Mouse (Mus musculus) forebrain, embryonic 12.5 days (tissue): ENCODE measurements around the gene Coasy. TPM values are rescaled to one million over a fixed set of nuclear protein-coding genes. Genes with fewer than 3 reads are reported as not detected.
"Not testable (repeated sequence)": the region's sequence is repeated elsewhere in the genome, so short reads cannot be mapped to it uniquely, and the experiment has no call there.

Experiments used
- ATAC-seq: fragments of 200-750 bp; cut with Nextera tagmentation; 2 replicates; pipeline ENCODE4 v1.8.0; 2017; ENCODE audit warnings: moderate TSS enrichment; ENCODE audit not compliant: low FRiP score
- H3K27ac ChIP-seq: fragments of 300-500 bp; sonication (generic); 2 replicates; pipeline ENCODE4 v1.5.1; 2016; ENCODE audit warnings: mild to moderate bottlenecking
- H3K27me3 ChIP-seq: fragments of 300-500 bp; sonication (generic); 2 replicates; pipeline ENCODE4 v1.6.1; 2016; ENCODE audit warnings: mild to moderate bottlenecking
- H3K36me3 ChIP-seq: fragments of 300-500 bp; sonication (generic); replicated peaks from 2 replicates; pipeline ENCODE4 v1.6.1; 2016; ENCODE audit warnings: mild to moderate bottlenecking
- H3K4me1 ChIP-seq: fragments of 300-500 bp; sonication (generic); 2 replicates; pipeline ENCODE4 v1.6.1; 2016
- H3K4me2 ChIP-seq: fragments of 300-500 bp; sonication (generic); 2 replicates; pipeline ENCODE4 v1.6.1; 2016; ENCODE audit warnings: mild to moderate bottlenecking, moderate library complexity
- H3K4me3 ChIP-seq: fragments of 300-500 bp; sonication (generic); replicated peaks from 2 replicates; pipeline ENCODE4 v1.5.1; 2016; ENCODE audit warnings: mild to moderate bottlenecking
- H3K9ac ChIP-seq: fragments of 300-500 bp; sonication (generic); 2 replicates; pipeline ENCODE4 v1.6.1; 2016; ENCODE audit warnings: mild to moderate bottlenecking
- H3K9me3 ChIP-seq: fragments of 300-500 bp; sonication (generic); 2 replicates; pipeline ENCODE4 v1.6.1; 2016
- WGBS: fragments of 180-500 bp; shearing (Covaris S2); methylation state at CpG from one replicate; pipeline ENCODE4 v1.1.7; 2016; 5-methylcytosine and 5-hydroxymethylcytosine counted together
- polyA plus RNA-seq: library from polyadenylated mRNA; unstranded; fragments of >200 nt; fragmentation: Nextera tagmentation; extraction: Ambion mirVana; gene quantifications from 2 replicates; pipeline ENCODE4 v1.2.1, GENCODE M21; 2016

Coasy gene
- polyA plus RNA-seq, 1 experiment from 2014 or later, result 50.9 TPM

GRCm38 (mm10) chr11:101109351-101109750, 27.0 kb downstream of the Coasy start:
- Histone ChIP-seq H3K9ac (no peak overlapping the region), H3K4me3 (no peak overlapping the region), H3K9me3 (no peaks in the 10 kb centered on the region), H3K27me3 (no peaks in the 10 kb centered on the region), H3K36me3 (0 out of 2 replicates have a peak, but pooled peaks cover 12% of the 10 kb centered on the region), H3K4me1 (peaks cover 4% of the 10 kb centered on the region; the same call in 1 of the 2 replicates), H3K27ac (no peak overlapping the region), H3K4me2 (no peak overlapping the region)
- 74% methylated on average over 4 of the region's 4 CpGs for WGBS
- no peak for ATAC-seq

- H3K36me3 ChIP-seq, result 0 out of 2 replicates have a peak, but pooled peaks cover 8% of the 10 kb centered on the region
- H3K27ac ChIP-seq, result no peak overlapping the region
- 71% methylated on average over 5 of the region's 5 CpGs for WGBS
- H3K27me3 ChIP-seq, result no peaks in the 10 kb centered on the region
- H3K4me1 ChIP-seq, result peaks cover 15% of the 10 kb centered on the region
- H3K4me3 ChIP-seq, result no peak overlapping the region
- H3K9ac ChIP-seq, result no peak overlapping the region
- ATAC-seq, result no peak
- H3K4me2 ChIP-seq, result no peak overlapping the region
- H3K9me3 ChIP-seq, result no peaks in the 10 kb centered on the region
Measured at GRCm38 (mm10) chr11:101110708-101111107, 28.3 kb downstream of the Coasy start.

- Histone ChIP-seq H3K4me1 (peaks cover 19% of the 10 kb centered on the region), H3K27me3 (no peaks in the 10 kb centered on the region), H3K4me3 (no peak overlapping the region), H3K36me3 (0 out of 2 replicates have a peak, but pooled peaks cover 8% of the 10 kb centered on the region), H3K9me3 (no peaks in the 10 kb centered on the region), H3K9ac (no peak overlapping the region), H3K27ac (no peak overlapping the region), H3K4me2 (no peak overlapping the region)
- 90% methylated on average over 4 of the region's 4 CpGs for WGBS
- ATAC-seq, result no peak
Measured at GRCm38 (mm10) chr11:101111178-101111577, 28.8 kb downstream of the Coasy start.

- Histone ChIP-seq H3K36me3 (0 out of 2 replicates have a peak, but pooled peaks cover 8% of the 10 kb centered on the region), H3K27ac (no peak overlapping the region), H3K9ac (no peak overlapping the region), H3K4me3 (no peak overlapping the region), H3K9me3 (no peaks in the 10 kb centered on the region), H3K4me2 (no peak overlapping the region), H3K4me1 (peaks cover 25% of the 10 kb centered on the region), H3K27me3 (no peaks in the 10 kb centered on the region)
- ATAC-seq, result no peak
- WGBS, result 92% methylated on average over 3 of the region's 3 CpGs
Measured at GRCm38 (mm10) chr11:101112186-101112585, 29.8 kb downstream of the Coasy start.

GRCm38 (mm10) chr11:101115564-101115963, 33.2 kb downstream of the Coasy start:
- no peak for ATAC-seq

GRCm38 (mm10) chr11:101118105-101118504, 35.7 kb downstream of the Coasy start:
- Histone ChIP-seq H3K9ac (peak overlapping the region; percentile 92), H3K4me2 (peak overlapping the region; percentile 97), H3K9me3 (no peaks in the 10 kb centered on the region), H3K4me1 (peaks cover 48% of the 10 kb centered on the region), H3K36me3 (peaks cover 17% of the 10 kb centered on the region), H3K27ac (no peak overlapping the region), H3K27me3 (no peaks in the 10 kb centered on the region), H3K4me3 (peak overlapping the region; percentile 87)
- WGBS, result 58% methylated on average over 4 of the region's 4 CpGs
- ATAC-seq, result no peak

More at GRCm38 (mm10) chr11:101115564-101115963, 33.2 kb downstream of the Coasy start:
- H3K4me2 ChIP-seq, result peak overlapping the region; percentile 16; the same call in 1 of the 2 replicates
- no peak overlapping the region for H3K9ac ChIP-seq
- H3K27ac ChIP-seq, result peak overlapping the region; percentile 73
- WGBS, result 30% methylated on average over 2 of the region's 2 CpGs
- no peak overlapping the region for H3K4me3 ChIP-seq
- H3K4me1 ChIP-seq, result peaks cover 38% of the 10 kb centered on the region
- H3K27me3 ChIP-seq, result no peaks in the 10 kb centered on the region
- 0 out of 2 replicates have a peak, but pooled peaks cover 8% of the 10 kb centered on the region for H3K36me3 ChIP-seq
- H3K9me3 ChIP-seq, result no peaks in the 10 kb centered on the region

- ATAC-seq, result peak; percentile 71
- no peaks in the 10 kb centered on the region for H3K27me3 ChIP-seq
- H3K4me1 ChIP-seq, result peaks cover 48% of the 10 kb centered on the region
- H3K9ac ChIP-seq, result peak overlapping the region; percentile 92
- H3K36me3 ChIP-seq, result peaks cover 23% of the 10 kb centered on the region
- no peaks in the 10 kb centered on the region for H3K9me3 ChIP-seq
- H3K4me2 ChIP-seq, result peak overlapping the region; percentile 97
- peak overlapping the region; percentile 91 for H3K27ac ChIP-seq
- 1% methylated on average over 39 of the region's 39 CpGs for WGBS
- H3K4me3 ChIP-seq, result peak overlapping the region; percentile 87
Measured at GRCm38 (mm10) chr11:101119131-101119760, 36.9 kb downstream of the Coasy start.

- Histone ChIP-seq H3K4me1 (peaks cover 45% of the 10 kb centered on the region), H3K27me3 (no peaks in the 10 kb centered on the region), H3K27ac (peak within 1 kb of the TSS; percentile 91), H3K9me3 (no peaks in the 10 kb centered on the region), H3K36me3 (peaks cover 29% of the 10 kb centered on the region), H3K4me3 (peak within 1 kb of the TSS; percentile 87), H3K9ac (peak within 1 kb of the TSS; percentile 92), H3K4me2 (peak within 1 kb of the TSS; percentile 97)
- WGBS, result under 1% methylated on average over 61 of the region's 61 CpGs
- peak; percentile 96 for ATAC-seq
Measured at GRCm38 (mm10) chr11:101119761-101120544, 37.6 kb downstream of the Coasy start, which contains the start of the genes Retreg3 and Tubg1. Gene Retreg3, minus strand, starts transcription at chr11:101119893. Gene Tubg1, plus strand, starts transcription at chr11:101119938.

GRCm38 (mm10) chr11:101120545-101121188, 38.3 kb downstream of the Coasy start:
- ATAC-seq, result no peak
- peaks cover 38% of the 10 kb centered on the region for H3K4me1 ChIP-seq
- H3K36me3 ChIP-seq, result peaks cover 36% of the 10 kb centered on the region
- WGBS, result 24% methylated on average over 19 of the region's 19 CpGs
- peak overlapping the region; percentile 97 for H3K4me2 ChIP-seq
- H3K4me3 ChIP-seq, result peak overlapping the region; percentile 87
- H3K27ac ChIP-seq, result peak overlapping the region; percentile 91
- no peaks in the 10 kb centered on the region for H3K27me3 ChIP-seq
- H3K9ac ChIP-seq, result peak overlapping the region; percentile 86
- H3K9me3 ChIP-seq, result no peaks in the 10 kb centered on the region

- ATAC-seq, H3K4me2 ChIP-seq, H3K4me3 ChIP-seq, H3K27ac ChIP-seq, H3K9me3 ChIP-seq, H3K27me3 ChIP-seq, H3K9ac ChIP-seq: not testable (repeated sequence)
- WGBS, result 96% methylated on average over 8 of the region's 8 CpGs
- H3K36me3 ChIP-seq, result peaks cover 53% of the 10 kb centered on the region
- H3K4me1 ChIP-seq, result peaks cover 12% of the 10 kb centered on the region
Measured at GRCm38 (mm10) chr11:101124494-101124893, 42.1 kb downstream of the Coasy start.

- H3K27ac ChIP-seq, H3K4me3 ChIP-seq, H3K9me3 ChIP-seq, H3K9ac ChIP-seq, ATAC-seq, H3K4me2 ChIP-seq, H3K27me3 ChIP-seq: not testable (repeated sequence)
- peaks cover 12% of the 10 kb centered on the region for H3K4me1 ChIP-seq
- 99% methylated on average over 9 of the region's 9 CpGs for WGBS
- H3K36me3 ChIP-seq, result peaks cover 53% of the 10 kb centered on the region
Measured at GRCm38 (mm10) chr11:101125008-101125407, 42.6 kb downstream of the Coasy start.

GRCm38 (mm10) chr11:101127075-101127474, 44.7 kb downstream of the Coasy start:
- Histone ChIP-seq H3K4me2 (no peak overlapping the region), H3K36me3 (peaks cover 49% of the 10 kb centered on the region)
- WGBS, result 92% methylated on average over 1 of the region's 1 CpGs

More at GRCm38 (mm10) chr11:101127075-101127474, 44.7 kb downstream of the Coasy start:
- Histone ChIP-seq H3K9ac (no peak overlapping the region), H3K27ac (no peak overlapping the region), H3K27me3 (no peaks in the 10 kb centered on the region), H3K4me1 (no peaks in the 10 kb centered on the region), H3K9me3 (0 out of 2 replicates have a peak, but pooled peaks cover 6% of the 10 kb centered on the region), H3K4me3 (no peak overlapping the region)
- no peak for ATAC-seq
